Mouse (Mus musculus) testis, adult 2 months (tissue): Measurements from ENCODE around the gene Cox8b. TPM values are rescaled to one million over a fixed set of nuclear protein-coding genes. Genes with fewer than 3 reads are reported as not detected.

Source experiments
- H3K27ac ChIP-seq: fragments of 200-500 bp; 2 replicates; pipeline ENCODE4 v1.5.1; 2012; ENCODE audit warnings: low read depth, low read length; ENCODE audit not compliant: control insufficient read depth, insufficient read depth
- H3K27me3 ChIP-seq: fragments of 200-500 bp; 2 replicates; pipeline ENCODE4 v1.6.1; 2012; ENCODE audit warnings: mild to moderate bottlenecking, low read length, moderate library complexity; ENCODE audit not compliant: control insufficient read depth, insufficient read depth
- H3K36me3 ChIP-seq: fragments of 200-500 bp; 2 replicates; pipeline ENCODE4 v1.6.1; 2012; ENCODE audit warnings: mild to moderate bottlenecking, low read length; ENCODE audit not compliant: control insufficient read depth, insufficient read depth
- H3K4me1 ChIP-seq: fragments of 200-500 bp; 2 replicates; pipeline ENCODE4 v1.6.1; 2012; ENCODE audit warnings: low read length; ENCODE audit not compliant: control insufficient read depth, insufficient read depth
- H3K4me3 ChIP-seq: fragments of 200-500 bp; 2 replicates; pipeline ENCODE4 v1.5.1; 2012; ENCODE audit warnings: low read depth, mild to moderate bottlenecking, low read length, moderate library complexity, mixed read lengths; ENCODE audit not compliant: control insufficient read depth
- CTCF ChIP-seq: fragments of 200-500 bp; IDR thresholded peaks from 2 replicates; pipeline ENCODE4 v1.5.1; 2012; ENCODE audit warnings: low read depth, mild to moderate bottlenecking, inconsistent platforms, low read length, moderate library complexity; ENCODE audit not compliant: control insufficient read depth, insufficient read depth, insufficient replicate concordance
- POLR2A ChIP-seq: fragments of 200-500 bp; IDR thresholded peaks from 2 replicates; pipeline ENCODE4 v1.6.1; 2012; ENCODE audit warnings: low read depth, mild to moderate bottlenecking, inconsistent platforms, low read length, moderate library complexity; ENCODE audit not compliant: control insufficient read depth
- polyA plus RNA-seq: library from polyadenylated mRNA; depleted of rRNA; stranded (reverse); fragments of >200 nt; gene quantifications from 2 replicates; pipeline ENCODE4 v1.2.3, GENCODE M21; 2012

Gene Cox8b
- polyA plus RNA-seq, 1 experiment = not detected

DNA sequence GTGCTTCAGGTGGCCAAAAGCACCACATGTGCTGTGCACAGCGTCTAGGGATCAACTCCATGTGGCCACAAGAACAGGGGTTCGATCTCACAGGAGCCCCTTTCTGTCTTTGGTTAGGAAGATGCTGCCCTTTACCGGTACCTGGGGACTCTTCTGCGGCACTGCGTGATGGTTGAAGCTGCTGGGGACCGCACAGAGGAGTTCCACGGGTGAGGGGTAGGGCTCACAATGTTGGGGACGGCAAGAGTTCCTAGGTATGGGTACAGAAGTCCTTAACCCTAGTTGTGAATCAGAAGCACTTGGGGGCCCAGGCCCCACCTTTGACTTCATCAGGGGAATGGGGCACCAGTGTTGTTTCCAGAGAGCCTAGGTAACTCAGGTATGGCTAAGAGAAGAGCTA, 41.5 kb downstream of the Cox8b start:
- TF ChIP-seq POLR2A = no peak
- TF ChIP-seq CTCF = no peak
- H3K36me3 ChIP-seq = no peaks in the 10 kb centered on the region; the same call in 1 of the 2 replicates
- H3K27me3 ChIP-seq = no peaks in the 10 kb centered on the region
- H3K4me1 ChIP-seq = peaks cover 16% of the 10 kb centered on the region
- no peak overlapping the region for H3K4me3 ChIP-seq
- no peak overlapping the region for H3K27ac ChIP-seq

DNA sequence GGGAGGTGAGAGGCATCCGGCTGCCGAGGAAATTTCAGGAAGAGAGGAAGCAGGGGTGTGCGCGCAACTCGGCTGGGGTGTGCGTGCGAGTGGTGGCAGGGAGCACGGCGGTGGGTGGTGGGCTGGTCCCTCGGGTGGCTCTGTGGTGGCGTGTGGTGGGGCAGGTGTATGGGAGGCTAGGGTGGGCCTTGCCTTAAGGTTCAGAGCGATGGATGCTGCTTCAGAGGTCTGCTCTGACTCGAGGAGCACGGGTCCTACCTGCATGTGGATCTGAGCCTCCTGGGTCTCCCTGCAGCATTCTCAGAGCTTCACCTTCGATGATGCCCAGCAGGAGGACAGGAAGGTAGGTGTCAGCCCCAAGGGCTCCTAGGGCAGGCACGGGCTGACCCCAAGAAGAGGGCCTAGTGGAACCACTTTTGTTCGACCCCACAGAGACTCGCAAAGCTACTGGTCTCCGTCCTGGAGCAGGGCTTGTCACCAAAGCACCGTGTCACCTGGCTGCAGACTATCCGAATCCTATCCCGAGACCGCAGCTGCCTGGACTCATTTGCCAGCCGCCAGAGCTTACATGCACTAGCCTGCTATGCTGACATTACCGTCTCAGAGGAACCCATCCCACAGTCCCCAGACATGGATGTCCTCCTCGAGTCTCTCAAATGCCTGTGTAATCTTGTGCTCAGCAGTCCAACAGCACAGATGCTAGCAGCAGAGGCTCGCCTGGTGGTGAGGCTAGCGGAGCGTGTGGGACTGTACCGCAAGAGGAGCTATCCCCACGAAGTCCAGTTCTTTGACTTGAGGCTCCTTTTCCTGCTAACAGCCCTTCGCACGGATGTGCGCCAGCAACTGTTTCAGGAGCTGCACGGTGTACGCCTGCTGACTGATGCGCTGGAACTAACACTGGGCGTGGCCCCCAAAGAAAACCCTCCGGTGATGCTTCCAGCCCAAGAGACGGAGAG, 42.4 kb downstream of the Cox8b start, which contains the start of gene Bet1l:
Gene Bet1l, minus strand, starts transcription at position 28 of the 956 bp plus-strand sequence.
- Histone ChIP-seq H3K27me3 (no peaks in the 10 kb centered on the region), H3K36me3 (no peaks in the 10 kb centered on the region; the same call in 1 of the 2 replicates), H3K4me3 (peak within 1 kb of the TSS; percentile 97), H3K27ac (peak within 1 kb of the TSS; percentile 85), H3K4me1 (peaks cover 16% of the 10 kb centered on the region)
- TF ChIP-seq POLR2A = no peak
- TF ChIP-seq CTCF = no peak

DNA sequence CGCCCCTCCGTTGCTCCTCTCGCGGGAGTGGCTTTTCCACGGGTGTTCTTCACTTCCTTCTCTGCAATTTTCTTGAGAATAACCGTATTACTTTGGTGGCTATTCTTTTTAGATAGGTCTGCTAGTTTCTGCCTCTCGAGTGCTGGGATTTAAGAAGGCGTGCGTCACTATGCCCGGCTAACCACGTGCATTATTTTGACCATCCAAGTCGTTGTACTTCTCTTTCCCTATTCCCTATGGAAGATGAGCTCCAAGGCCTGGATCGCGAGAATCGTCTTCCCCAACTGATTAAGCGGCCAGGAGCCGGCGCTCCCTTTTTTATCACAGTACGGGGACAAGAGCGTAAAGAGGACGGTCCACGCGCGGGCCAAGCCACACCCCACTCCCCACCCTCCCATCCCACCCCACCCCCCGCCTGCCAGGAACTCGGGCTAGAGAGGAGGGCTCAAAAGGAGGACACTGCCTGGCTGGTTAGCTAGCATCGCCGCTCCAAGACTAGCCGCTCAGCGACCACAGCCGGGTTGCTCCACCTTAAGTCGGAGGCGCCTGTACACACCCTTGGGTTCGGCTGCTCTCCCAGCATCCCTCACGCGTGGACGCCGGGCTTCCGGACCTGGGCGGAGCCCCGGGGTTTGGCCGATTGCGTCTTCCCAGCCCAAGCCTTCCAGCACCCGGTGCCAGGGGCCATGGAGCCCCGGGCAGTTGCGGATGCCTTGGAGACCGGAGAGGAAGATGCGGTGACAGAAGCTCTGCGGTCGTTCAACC, 43.3 kb downstream of the Cox8b start, which contains the start of gene Ric8a:
Gene Ric8a, plus strand, starts transcription at position 173 of the 765 bp plus-strand sequence.
- TF ChIP-seq POLR2A = peak; percentile 38
- no peak for TF ChIP-seq CTCF
- peak within 1 kb of the TSS; percentile 92 for H3K27ac ChIP-seq
- H3K4me3 ChIP-seq = peak within 1 kb of the TSS; percentile 97
- peaks cover 16% of the 10 kb centered on the region for H3K4me1 ChIP-seq
- H3K36me3 ChIP-seq = no peaks in the 10 kb centered on the region
- no peaks in the 10 kb centered on the region for H3K27me3 ChIP-seq

DNA sequence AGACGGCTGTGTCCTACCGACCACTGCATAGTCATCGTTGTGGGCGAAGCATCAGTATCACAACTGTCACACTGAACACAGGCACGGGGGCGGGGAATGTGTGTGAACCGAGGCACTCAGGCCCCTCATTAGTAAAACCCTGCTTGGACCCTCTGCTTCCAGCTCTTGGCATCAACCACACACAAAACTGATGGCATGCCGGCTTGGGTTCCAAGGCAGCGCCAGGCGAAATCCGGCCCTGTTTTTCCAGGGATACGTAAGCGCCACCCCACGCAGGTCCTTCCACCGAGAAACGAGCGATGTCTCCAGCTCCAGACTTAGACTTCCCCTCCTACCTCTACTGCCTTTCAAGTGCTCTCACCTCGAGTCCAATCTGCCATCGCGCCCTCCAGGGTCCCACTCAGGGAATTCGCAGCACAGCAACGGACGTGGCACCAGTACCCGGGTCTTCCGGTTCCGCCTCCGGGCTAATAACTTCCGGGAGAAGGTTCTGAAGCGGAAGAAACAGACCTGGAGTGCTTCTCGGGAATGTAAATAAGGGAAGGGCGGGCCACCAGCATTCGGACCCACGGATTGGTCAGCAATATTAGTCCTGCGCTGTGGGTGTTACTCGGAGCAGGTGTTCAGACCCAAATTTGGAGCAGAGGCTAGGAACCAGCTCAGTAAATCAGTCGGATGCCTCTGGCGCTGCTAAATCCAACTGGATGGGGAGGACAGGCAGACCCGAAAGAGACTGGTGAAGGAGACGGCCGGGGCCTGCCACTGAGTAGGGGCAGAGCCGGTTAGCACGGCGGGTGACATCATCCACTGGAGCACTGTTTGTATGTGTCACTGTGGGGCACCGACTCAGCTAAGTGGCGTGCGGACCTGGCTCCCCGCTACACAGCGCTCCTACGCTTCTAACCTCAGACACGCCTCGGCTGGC, 44.1 kb downstream of the Cox8b start, which contains the start of gene Gm45785:
Gene Gm45785, minus strand, starts transcription at position 472 of the 925 bp plus-strand sequence.
- no peaks in the 10 kb centered on the region for H3K36me3 ChIP-seq
- TF ChIP-seq CTCF (no peak), POLR2A (peak; percentile 54)
- peaks cover 16% of the 10 kb centered on the region for H3K4me1 ChIP-seq

DNA sequence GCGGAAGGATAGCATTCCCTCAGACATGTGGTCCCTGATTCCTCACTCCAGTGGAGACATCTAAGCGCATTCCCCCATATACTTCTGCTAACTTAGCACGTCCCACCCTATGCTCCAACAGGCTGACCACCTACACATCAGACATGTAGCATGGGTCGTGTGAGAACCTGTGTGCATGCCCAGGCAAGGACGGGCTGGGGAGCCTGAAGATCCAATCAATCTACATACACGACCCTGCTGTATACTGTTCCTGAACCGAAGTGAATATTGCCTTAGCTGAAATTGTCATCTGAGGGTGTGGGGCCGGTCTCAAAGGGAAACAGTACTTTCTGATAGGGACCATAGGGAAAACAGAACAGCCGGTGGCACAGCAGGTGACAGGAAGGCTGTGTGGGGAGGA, 45.1 kb downstream of the Cox8b start:
- no peak overlapping the region for H3K27ac ChIP-seq
- peak overlapping the region; percentile 97 for H3K4me3 ChIP-seq
- TF ChIP-seq CTCF (no peak), POLR2A (no peak)
- H3K27me3 ChIP-seq = no peaks in the 10 kb centered on the region
- H3K36me3 ChIP-seq = no peaks in the 10 kb centered on the region
- H3K4me1 ChIP-seq = peaks cover 16% of the 10 kb centered on the region

More for the DNA sequence above, 44.1 kb downstream of the Cox8b start, which contains the start of gene Gm45785:
- H3K27ac ChIP-seq = peak within 1 kb of the TSS; percentile 92
- peak within 1 kb of the TSS; percentile 97 for H3K4me3 ChIP-seq
- no peaks in the 10 kb centered on the region for H3K27me3 ChIP-seq

DNA sequence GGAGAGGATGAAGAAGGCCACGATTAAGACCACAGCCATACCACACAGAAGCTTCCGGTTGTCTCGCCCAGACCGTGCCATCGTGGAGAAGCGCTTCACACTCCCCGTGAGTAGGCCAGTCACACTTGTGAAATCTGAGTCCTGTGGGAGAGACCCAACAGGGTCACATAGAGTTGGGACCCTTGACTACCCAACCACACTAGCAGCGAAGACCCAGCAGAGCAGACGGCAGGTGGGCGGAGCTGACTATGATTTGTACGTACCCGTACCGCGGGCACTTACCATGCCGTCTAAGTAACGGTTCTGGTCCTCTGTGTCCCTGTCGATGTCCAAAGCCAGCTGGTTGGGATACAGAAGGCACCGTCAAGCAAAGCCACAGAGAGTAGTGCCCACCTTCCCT, 45.8 kb downstream of the Cox8b start:
- H3K36me3 ChIP-seq = no peaks in the 10 kb centered on the region
- no peaks in the 10 kb centered on the region for H3K27me3 ChIP-seq
- H3K4me3 ChIP-seq = peak overlapping the region; percentile 97
- no peak for TF ChIP-seq CTCF
- no peak overlapping the region for H3K27ac ChIP-seq
- peaks cover 16% of the 10 kb centered on the region for H3K4me1 ChIP-seq

DNA sequence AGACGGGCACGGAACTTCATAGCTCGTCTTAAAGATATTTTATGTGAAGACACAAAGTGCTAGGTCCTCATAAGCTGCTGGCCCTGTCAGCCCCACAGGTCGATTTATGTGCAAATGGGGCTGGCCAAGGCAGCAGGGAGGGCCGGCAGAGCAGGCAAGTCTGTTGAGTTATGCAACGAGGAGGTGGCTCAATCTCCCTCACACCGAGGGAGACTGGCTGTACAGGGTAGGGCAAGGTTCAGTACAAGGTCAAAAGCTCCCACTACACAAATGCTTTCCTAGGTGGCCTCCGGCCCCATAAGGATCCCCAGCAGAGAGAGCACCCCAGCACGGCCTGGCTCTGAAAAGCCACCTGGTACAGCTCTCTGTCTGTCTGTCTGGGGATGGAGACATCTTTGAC, 46.9 kb downstream of the Cox8b start:
- peaks cover 16% of the 10 kb centered on the region for H3K4me1 ChIP-seq
- TF ChIP-seq POLR2A = 0 out of 2 replicates have a peak, but pooled peaks have one; percentile 14
- TF ChIP-seq CTCF = no peak
- no peak overlapping the region for H3K4me3 ChIP-seq
- H3K27ac ChIP-seq = no peak overlapping the region
- H3K27me3 ChIP-seq = no peaks in the 10 kb centered on the region
- no peaks in the 10 kb centered on the region for H3K36me3 ChIP-seq
